Mouse (Mus musculus): ENCODE results near the gene Xylt1. TPM values are rescaled to one million over a fixed set of nuclear protein-coding genes. Genes with fewer than 3 reads are reported as not detected.
A peak's percentile ranks its signal among the peaks of the same experiment; 100 is the strongest.

Gene Xylt1
- polyA plus RNA-seq, 1 experiment from 2014 or later, result 0.86 TPM

GRCm38 (mm10) chr7:117428690-117429224, 48.0 kb downstream of the Xylt1 start:
- DNase-seq (ENCODE audit: low spot score), result peak; percentile 65
- no peaks in the 10 kb centered on the region for H3K27me3 ChIP-seq (replicated peaks; ENCODE audit: low read depth, poor library complexity, severe bottlenecking)
- peaks cover 26% of the 10 kb centered on the region for H3K4me1 ChIP-seq
- H3K36me3 ChIP-seq (replicated peaks), result no peaks in the 10 kb centered on the region
- H3K4me3 ChIP-seq, result no peak overlapping the region
- 46% methylated on average over 8 of the region's 8 CpGs for WGBS
- H3K9me3 ChIP-seq, result no peaks in the 10 kb centered on the region
- H3K27ac ChIP-seq (replicated peaks), result peak overlapping the region; percentile 59; the same call in 1 of the 2 replicates

- WGBS, result 79% methylated on average over 5 of the region's 5 CpGs
- H3K27ac ChIP-seq (replicated peaks), result no peak overlapping the region; the same call in 1 of the 2 replicates
- H3K9me3 ChIP-seq, result no peaks in the 10 kb centered on the region
- no peak for DNase-seq (ENCODE audit: low spot score)
- H3K27me3 ChIP-seq (replicated peaks; ENCODE audit: low read depth, poor library complexity, severe bottlenecking), result no peaks in the 10 kb centered on the region
- no peaks in the 10 kb centered on the region for H3K36me3 ChIP-seq (replicated peaks)
- no peak overlapping the region for H3K4me3 ChIP-seq
- H3K4me1 ChIP-seq, result peaks cover 23% of the 10 kb centered on the region
Observed at GRCm38 (mm10) chr7:117429483-117429882, 48.7 kb downstream of the Xylt1 start.

GRCm38 (mm10) chr7:117429895-117430294, 49.1 kb downstream of the Xylt1 start:
- Histone ChIP-seq H3K9me3 (no peaks in the 10 kb centered on the region), H3K27me3 (replicated peaks; ENCODE audit: low read depth, poor library complexity, severe bottlenecking) (no peaks in the 10 kb centered on the region), H3K27ac (replicated peaks) (no peak overlapping the region; the same call in 1 of the 2 replicates), H3K4me1 (peaks cover 27% of the 10 kb centered on the region), H3K36me3 (replicated peaks) (no peaks in the 10 kb centered on the region), H3K4me3 (no peak overlapping the region)
- no peak for DNase-seq (ENCODE audit: low spot score)
- WGBS, result 79% methylated on average over 3 of the region's 3 CpGs

GRCm38 (mm10) chr7:117430361-117430935, 49.7 kb downstream of the Xylt1 start:
- no peaks in the 10 kb centered on the region for H3K36me3 ChIP-seq (replicated peaks)
- no peaks in the 10 kb centered on the region for H3K27me3 ChIP-seq (replicated peaks; ENCODE audit: low read depth, poor library complexity, severe bottlenecking)
- WGBS, result 91% methylated on average over 5 of the region's 5 CpGs
- peaks cover 31% of the 10 kb centered on the region for H3K4me1 ChIP-seq
- no peak overlapping the region for H3K27ac ChIP-seq (replicated peaks)
- H3K4me3 ChIP-seq, result no peak overlapping the region
- H3K9me3 ChIP-seq, result no peaks in the 10 kb centered on the region
- DNase-seq (ENCODE audit: low spot score), result no peak

DNA sequence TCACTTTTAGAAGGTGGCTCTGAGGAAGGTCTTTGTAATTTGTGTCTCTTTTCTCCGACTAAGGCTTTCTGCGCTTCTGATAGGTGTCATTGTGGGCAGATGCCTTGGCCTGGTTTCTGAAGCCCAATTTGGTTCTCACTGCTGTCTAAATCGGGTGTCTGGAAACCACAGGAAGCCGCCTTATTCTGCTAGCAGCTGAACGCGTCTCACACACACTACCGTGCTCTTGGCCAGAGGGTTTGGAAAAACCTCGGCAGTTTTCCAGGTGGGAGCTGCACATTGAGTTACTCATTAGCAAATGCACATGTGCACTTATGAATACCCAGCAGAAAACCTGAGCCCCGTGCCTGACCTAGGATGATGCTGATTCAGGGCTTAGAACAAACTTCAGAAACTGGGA, 52.9 kb downstream of the Xylt1 start:
- Histone ChIP-seq H3K4me1 (peaks cover 22% of the 10 kb centered on the region), H3K27ac (replicated peaks) (no peak overlapping the region), H3K9me3 (no peaks in the 10 kb centered on the region), H3K27me3 (replicated peaks; ENCODE audit: low read depth, poor library complexity, severe bottlenecking) (no peaks in the 10 kb centered on the region), H3K36me3 (replicated peaks) (no peaks in the 10 kb centered on the region), H3K4me3 (no peak overlapping the region)
- 85% methylated on average over 9 of the region's 9 CpGs for WGBS
- no peak for DNase-seq (ENCODE audit: low spot score)

- 62% methylated on average over 3 of the region's 3 CpGs for WGBS
- Histone ChIP-seq H3K4me1 (peaks cover 14% of the 10 kb centered on the region), H3K36me3 (replicated peaks) (no peaks in the 10 kb centered on the region), H3K27ac (replicated peaks) (no peak overlapping the region), H3K4me3 (no peak overlapping the region), H3K27me3 (replicated peaks; ENCODE audit: low read depth, poor library complexity, severe bottlenecking) (no peaks in the 10 kb centered on the region), H3K9me3 (no peaks in the 10 kb centered on the region)
- DNase-seq (ENCODE audit: low spot score), result no peak
Observed at GRCm38 (mm10) chr7:117435091-117435490, 54.3 kb downstream of the Xylt1 start.

DNA sequence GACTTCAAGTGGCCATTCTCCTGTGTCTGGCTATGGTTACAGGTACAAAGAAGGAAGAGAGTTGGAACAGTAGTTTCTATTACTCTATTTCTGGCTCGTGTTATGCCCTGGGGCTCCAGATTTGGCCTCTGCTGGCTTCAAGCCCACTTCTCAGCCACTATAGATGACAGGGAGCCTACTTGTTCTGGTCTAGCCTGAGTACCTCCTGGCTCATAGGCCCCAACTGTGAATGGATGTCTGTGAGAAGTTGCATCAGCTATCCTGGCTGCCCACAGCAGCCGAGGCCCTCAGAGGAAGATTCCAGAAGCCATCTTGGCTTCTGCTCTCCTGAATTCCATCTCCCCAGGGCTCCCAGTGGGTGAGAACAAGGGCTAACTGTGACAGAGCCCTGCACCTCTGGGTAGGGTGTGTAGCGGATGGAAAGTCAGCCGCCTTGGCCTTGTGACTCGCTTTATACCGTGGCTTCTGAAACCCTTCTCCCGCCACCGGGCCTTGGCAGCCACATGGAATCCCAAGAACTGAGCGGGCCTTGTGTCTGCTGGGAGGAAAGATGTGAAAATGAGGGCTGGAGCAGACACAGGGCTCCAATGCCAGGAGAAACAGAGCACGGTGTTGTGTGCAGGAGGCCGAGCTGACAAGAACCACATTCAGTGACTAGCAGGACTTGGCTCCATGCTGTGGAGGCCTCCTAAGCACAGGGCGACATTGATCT, 55.1 kb downstream of the Xylt1 start:
- peaks cover 14% of the 10 kb centered on the region for H3K4me1 ChIP-seq
- H3K4me3 ChIP-seq, result no peak overlapping the region
- H3K9me3 ChIP-seq, result no peaks in the 10 kb centered on the region
- no peak for DNase-seq (ENCODE audit: low spot score)
- WGBS, result 89% methylated on average over 12 of the region's 12 CpGs
- H3K36me3 ChIP-seq (replicated peaks), result no peaks in the 10 kb centered on the region
- H3K27ac ChIP-seq (replicated peaks), result 0 out of 2 replicates have a peak overlapping the region, but pooled peaks have one; percentile 21
- H3K27me3 ChIP-seq (replicated peaks; ENCODE audit: low read depth, poor library complexity, severe bottlenecking), result no peaks in the 10 kb centered on the region

- no peak for DNase-seq (ENCODE audit: low spot score)
- Histone ChIP-seq H3K9me3 (no peaks in the 10 kb centered on the region), H3K36me3 (replicated peaks) (no peaks in the 10 kb centered on the region), H3K27me3 (replicated peaks; ENCODE audit: low read depth, poor library complexity, severe bottlenecking) (no peaks in the 10 kb centered on the region), H3K27ac (replicated peaks) (no peak overlapping the region), H3K4me1 (peaks cover 14% of the 10 kb centered on the region), H3K4me3 (no peak overlapping the region)
- WGBS, result 93% methylated on average over 11 of the region's 11 CpGs
Observed at GRCm38 (mm10) chr7:117436892-117437291, 56.1 kb downstream of the Xylt1 start.

DNA sequence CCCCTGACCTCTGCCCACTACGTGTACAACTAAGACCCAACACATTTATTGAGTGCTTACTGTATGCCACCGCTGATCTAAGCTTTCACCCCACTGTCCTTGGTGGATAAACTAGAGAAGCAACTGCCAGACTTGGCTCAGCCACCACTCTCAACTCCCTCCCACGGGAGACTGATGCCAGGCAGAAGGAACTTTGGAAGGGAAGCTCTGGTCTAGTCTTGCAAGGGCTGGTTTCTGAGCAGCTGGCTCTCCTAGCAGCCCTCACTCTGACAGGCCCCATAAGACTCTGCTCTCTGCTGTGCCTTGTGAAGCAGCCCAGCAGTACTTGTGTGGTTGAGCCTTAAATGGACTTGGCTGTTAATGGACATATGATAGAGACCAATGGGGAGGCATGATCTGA, 60.2 kb downstream of the Xylt1 start:
- H3K4me3 ChIP-seq, result no peak overlapping the region
- H3K9me3 ChIP-seq, result no peaks in the 10 kb centered on the region
- 90% methylated on average over 3 of the region's 3 CpGs for WGBS
- DNase-seq (ENCODE audit: low spot score), result no peak
- H3K27me3 ChIP-seq (replicated peaks; ENCODE audit: low read depth, poor library complexity, severe bottlenecking), result no peaks in the 10 kb centered on the region
- H3K27ac ChIP-seq (replicated peaks), result no peak overlapping the region
- no peaks in the 10 kb centered on the region for H3K36me3 ChIP-seq (replicated peaks)
- H3K4me1 ChIP-seq, result peaks cover 12% of the 10 kb centered on the region

DNA sequence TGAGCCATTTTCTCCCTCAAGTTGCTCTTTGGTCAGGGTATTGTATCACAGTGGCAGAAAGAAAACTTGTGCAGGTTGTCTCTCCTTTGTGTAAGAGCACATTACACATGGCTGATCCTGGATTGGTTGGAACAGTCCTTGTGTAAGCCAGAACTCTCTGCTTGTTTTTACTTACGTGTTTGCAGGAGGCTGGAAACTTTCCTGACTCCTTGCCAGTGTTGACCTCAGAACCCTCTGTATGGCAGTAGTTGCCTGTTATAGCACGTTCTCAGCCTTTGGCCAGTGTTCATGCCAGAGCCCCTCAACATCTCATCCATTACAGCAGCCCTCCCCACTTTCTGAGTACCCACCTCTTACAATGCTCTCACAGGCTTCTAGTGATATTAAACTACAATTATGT, 61.9 kb downstream of the Xylt1 start:
- H3K27ac ChIP-seq (replicated peaks), result no peak overlapping the region
- no peaks in the 10 kb centered on the region for H3K9me3 ChIP-seq
- peaks cover 12% of the 10 kb centered on the region for H3K4me1 ChIP-seq
- no peaks in the 10 kb centered on the region for H3K27me3 ChIP-seq (replicated peaks; ENCODE audit: low read depth, poor library complexity, severe bottlenecking)
- no peak for DNase-seq (ENCODE audit: low spot score)
- H3K4me3 ChIP-seq, result no peak overlapping the region
- 87% methylated on average over 2 of the region's 2 CpGs for WGBS
- no peaks in the 10 kb centered on the region for H3K36me3 ChIP-seq (replicated peaks)

GRCm38 (mm10) chr7:117443215-117443614, 62.4 kb downstream of the Xylt1 start:
- 93% methylated on average over 7 of the region's 7 CpGs for WGBS
- H3K36me3 ChIP-seq (replicated peaks), result no peaks in the 10 kb centered on the region
- DNase-seq (ENCODE audit: low spot score), result no peak
- H3K4me3 ChIP-seq, result no peak overlapping the region
- no peak overlapping the region for H3K27ac ChIP-seq (replicated peaks)
- peaks cover 12% of the 10 kb centered on the region for H3K4me1 ChIP-seq
- H3K27me3 ChIP-seq (replicated peaks; ENCODE audit: low read depth, poor library complexity, severe bottlenecking), result no peaks in the 10 kb centered on the region
- no peaks in the 10 kb centered on the region for H3K9me3 ChIP-seq

DNA sequence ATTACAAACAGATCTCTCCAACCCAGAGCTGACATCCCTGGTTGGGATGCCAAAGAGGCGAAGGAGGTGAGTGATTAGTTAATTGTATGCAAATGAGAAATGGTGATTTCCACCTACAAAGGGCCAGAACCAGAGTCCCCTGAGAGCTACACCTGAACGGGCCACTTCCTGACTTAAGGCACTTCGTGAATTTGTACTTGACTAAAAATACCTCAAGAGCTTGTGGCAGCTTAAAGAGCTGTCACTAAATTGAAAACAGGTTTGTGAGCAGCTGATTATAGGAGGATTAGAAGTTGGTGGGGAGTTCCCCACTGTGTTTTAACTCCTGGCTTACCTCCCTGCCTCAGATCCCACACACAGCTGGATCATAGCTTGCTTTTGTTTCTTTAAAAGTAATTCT, 64.7 kb downstream of the Xylt1 start:
- Histone ChIP-seq H3K4me3 (no peak overlapping the region), H3K36me3 (replicated peaks) (no peaks in the 10 kb centered on the region), H3K9me3 (no peaks in the 10 kb centered on the region; the same call in 1 of the 2 replicates), H3K4me1 (peaks cover 8% of the 10 kb centered on the region), H3K27me3 (replicated peaks; ENCODE audit: low read depth, poor library complexity, severe bottlenecking) (no peaks in the 10 kb centered on the region), H3K27ac (replicated peaks) (no peak overlapping the region)
- DNase-seq (ENCODE audit: low spot score), result no peak
- WGBS, result 28% methylated on average over 3 of the region's 3 CpGs

DNA sequence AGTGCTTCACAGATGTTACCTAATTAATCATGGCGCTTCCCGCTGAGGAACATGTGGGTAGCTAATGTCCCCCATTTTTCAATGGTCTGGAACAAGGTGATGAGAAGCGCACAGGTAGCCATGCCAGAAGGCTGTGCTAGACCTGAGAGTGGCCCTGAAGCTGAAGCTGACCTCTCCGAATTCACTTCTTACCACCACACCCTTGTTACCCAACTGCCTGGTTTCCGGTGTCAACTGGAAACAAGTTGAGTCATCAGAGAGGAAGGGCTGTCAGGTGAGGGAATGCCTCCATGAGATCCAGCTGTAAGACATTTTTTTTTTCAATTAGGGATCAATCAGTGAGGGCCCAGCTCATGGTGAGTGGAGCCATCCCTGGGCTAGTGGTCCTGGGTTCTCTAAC, 68.8 kb downstream of the Xylt1 start:
- Histone ChIP-seq H3K27ac (replicated peaks) (no peak overlapping the region), H3K4me1 (peaks cover 18% of the 10 kb centered on the region), H3K27me3 (replicated peaks; ENCODE audit: low read depth, poor library complexity, severe bottlenecking) (no peaks in the 10 kb centered on the region), H3K9me3 (no peaks in the 10 kb centered on the region; the same call in 1 of the 2 replicates), H3K36me3 (replicated peaks) (no peaks in the 10 kb centered on the region), H3K4me3 (no peak overlapping the region)
- DNase-seq (ENCODE audit: low spot score), result no peak
- 96% methylated on average over 5 of the region's 5 CpGs for WGBS

Measured in embryonic facial prominence, embryonic 10.5 days (tissue).